Mouse (Mus musculus) CD4-positive naive resting alpha-beta T cell, adult 57 days (primary cell): ENCODE data around the gene C2cd6. TPM values are rescaled to one million over a fixed set of nuclear protein-coding genes. Genes with fewer than 3 reads are reported as not detected.

ENCODE experiments used
- total RNA-seq: library from RNA; stranded (reverse); gene quantifications from one replicate; pipeline ENCODE4 v1.2.4, GENCODE M21; 2023

C2cd6 gene
- total RNA-seq: not detected

DNA sequence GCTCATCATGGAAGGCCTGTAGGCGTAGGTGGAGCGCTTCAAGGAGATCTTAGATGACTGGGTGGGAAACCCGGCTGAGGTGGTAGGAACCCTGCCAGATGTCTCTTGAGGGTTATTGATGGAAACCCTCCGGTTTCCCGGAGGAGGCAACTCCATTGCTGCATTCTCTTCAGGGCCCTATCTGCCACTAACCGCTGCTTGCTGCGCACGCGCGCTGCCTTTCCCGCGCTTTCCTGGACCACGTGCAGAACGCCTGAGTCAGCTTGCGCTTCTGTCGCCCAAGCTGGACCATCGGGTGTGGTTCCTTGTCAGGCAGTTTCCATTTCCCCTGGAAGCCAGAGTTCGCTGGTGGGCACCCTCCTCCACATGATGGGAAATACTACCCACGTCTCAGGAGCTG lies at the start of gene C2cd6:
Gene C2cd6, minus strand, starts transcription at position 196 of the 400 bp plus-strand sequence.

DNA sequence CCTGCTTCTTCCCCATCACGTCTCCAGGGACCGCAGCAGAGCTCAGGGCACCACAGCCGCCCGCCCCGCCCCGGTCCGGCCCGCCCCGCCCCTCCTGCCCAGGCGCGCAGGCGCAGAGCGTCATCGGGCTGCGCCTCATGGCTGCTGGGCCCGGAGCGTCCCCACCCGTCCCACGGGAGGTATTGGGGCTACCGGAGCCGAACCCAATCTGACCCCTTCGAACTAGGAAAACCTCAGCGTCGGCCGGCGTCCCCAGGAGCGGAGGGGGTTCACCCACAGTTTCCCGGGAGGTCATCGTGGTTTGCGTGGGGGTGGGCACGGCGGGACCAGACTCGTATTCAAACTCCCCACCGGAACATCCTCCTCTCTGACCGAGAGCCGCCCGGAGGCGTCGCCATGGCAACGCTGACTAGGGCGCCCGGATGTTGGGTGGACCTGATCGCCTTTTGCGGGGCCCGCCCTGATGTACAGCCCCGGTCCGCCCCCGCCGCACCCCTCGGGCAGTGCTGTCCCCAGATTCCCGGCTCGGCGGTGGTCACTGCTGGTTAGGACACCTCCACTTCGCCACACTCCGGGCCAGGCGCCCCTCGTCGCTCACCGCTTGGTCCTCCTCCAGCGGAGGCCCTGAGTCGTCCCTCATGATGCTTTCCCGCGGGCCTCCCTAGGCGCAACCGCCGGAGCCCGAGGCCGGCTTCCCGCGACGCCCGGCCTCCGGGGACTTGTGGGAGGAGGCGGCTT lies 25.2 kb upstream of the C2cd6 start, which contains the start of gene Tmem237:
Gene Tmem237, minus strand, starts transcription at position 689 of the 738 bp plus-strand sequence.

Other genes starting within 250 kb of the C2cd6 start
- gene Trak2, start 121.5 kb downstream of the C2cd6 start, total RNA-seq: 75.7 TPM
- gene Stradb, start 121.4 kb downstream of the C2cd6 start, total RNA-seq: 10.9 TPM
- 4.3 TPM for gene Tmem237, start 25.5 kb upstream of the C2cd6 start, total RNA-seq
- gene Mpp4, start 68.5 kb upstream of the C2cd6 start, total RNA-seq: 0.89 TPM
- 12.9 TPM for gene Als2, start 142.3 kb upstream of the C2cd6 start, total RNA-seq
- gene Cdk15, start 162.0 kb upstream of the C2cd6 start, total RNA-seq: not detected